Mouse (Mus musculus) C2C12 (cell line): ENCODE data around the gene Gm3173.
"Not testable (repeated sequence)": the region's sequence is repeated elsewhere in the genome, so short reads cannot be mapped to it uniquely, and the experiment has no call there.

Experiments
- CTCF ChIP-seq: IDR thresholded peaks from one replicate; pipeline ENCODE4 v1.5.1; 2011; ENCODE audit not compliant: control insufficient read depth, insufficient read depth, insufficient read length
- FOSL1 ChIP-seq: IDR thresholded peaks from one replicate; pipeline ENCODE4 v1.8.0; 2011; ENCODE audit warnings: mild to moderate bottlenecking, low read length; ENCODE audit not compliant: poor library complexity, insufficient read depth, severe bottlenecking
- MYOD1 ChIP-seq: IDR thresholded peaks from one replicate; pipeline ENCODE4 v1.6.1; 2011; ENCODE audit warnings: low read depth; ENCODE audit not compliant: control insufficient read depth, insufficient read length
- MYOG ChIP-seq: IDR thresholded peaks from one replicate; pipeline ENCODE4 v1.6.1; 2011; ENCODE audit not compliant: control insufficient read depth, insufficient read length; ENCODE audit errors: extremely low read depth
- USF1 ChIP-seq: IDR thresholded peaks from one replicate; pipeline ENCODE4 v1.6.1; 2011; ENCODE audit warnings: low read depth, mild to moderate bottlenecking, control low read depth, moderate library complexity

- TF ChIP-seq CTCF, MYOG, FOSL1, MYOD1, USF1: not testable (repeated sequence)
Observed at GRCm38 (mm10) chr14:4400115-4400789, 30.5 kb upstream of the Gm3173 start.
